Mouse (Mus musculus) MEL (cell line): ENCODE measurements at regions not wholly inside any gene's neighbourhood (a gene's known extent, or its start where the extent isn't known, plus 50 kb on each side); places are given as distances from the start of the nearest gene placed in this dataset.

ENCODE experiments used
- DNase-seq: peaks from one replicate; pipeline ENCODE4 v3.0.0; 2011; ENCODE audit warnings: low read depth, low spot score
- H3K27ac ChIP-seq: 2 replicates; pipeline ENCODE4 v1.5.1; 2012; ENCODE audit warnings: low read depth, mild to moderate bottlenecking, control low read depth, low read length, moderate library complexity; ENCODE audit not compliant: control insufficient read depth
- H3K27me3 ChIP-seq, 2 experiments: fragments of 150-350 bp in 1 of 2; sonication (generic) in 1 of 2; 2 replicates each; pipeline ENCODE4 v1.6.1; 2012; ENCODE audit warnings: low read length in 2 of 2, mild to moderate bottlenecking in 2 of 2, improper control_type of control experiment in 1 of 2, moderate library complexity in 1 of 2; ENCODE audit not compliant: insufficient read depth in 2 of 2, control insufficient read depth in 1 of 2
- H3K36me3 ChIP-seq, 2 experiments: 2 replicates each; pipeline ENCODE4 v1.6.1; 2012 to 2014; ENCODE audit warnings: low read length in 2 of 2, improper control_type of control experiment in 1 of 2, inconsistent platforms in 1 of 2, mild to moderate bottlenecking in 1 of 2; ENCODE audit not compliant: insufficient read depth in 2 of 2, control insufficient read depth in 1 of 2
- H3K4me1 ChIP-seq, 2 experiments: fragments of 150-350 bp in 1 of 2; sonication (generic) in 1 of 2; 2 replicates each; pipeline ENCODE4 v1.6.1; 2012; ENCODE audit warnings: low read length in 2 of 2, improper control_type of control experiment in 1 of 2, mild to moderate bottlenecking in 1 of 2; ENCODE audit not compliant: insufficient read depth in 2 of 2, control insufficient read depth in 1 of 2
- H3K4me3 ChIP-seq, 2 experiments: fragments of 150-350 bp in 1 of 2; sonication (generic) in 1 of 2; 2 replicates each; pipeline ENCODE4 v1.5.1; 2012; ENCODE audit warnings: low read depth in 2 of 2, low read length in 2 of 2, mild to moderate bottlenecking in 2 of 2, moderate library complexity in 2 of 2, control low read depth in 1 of 2, improper control_type of control experiment in 1 of 2; ENCODE audit not compliant: control insufficient read depth in 1 of 2, insufficient read depth in 1 of 2
- H3K79me2 ChIP-seq: 2 replicates; pipeline ENCODE4 v1.6.1; 2012; ENCODE audit warnings: mild to moderate bottlenecking, low read length, moderate library complexity; ENCODE audit not compliant: control insufficient read depth, poor library complexity, insufficient read depth
- H3K9ac ChIP-seq: 2 replicates; pipeline ENCODE4 v1.6.1; 2012; ENCODE audit warnings: low read depth, mild to moderate bottlenecking, control low read depth, low read length, moderate library complexity; ENCODE audit not compliant: control insufficient read depth, poor library complexity, severe bottlenecking
- H3K9me3 ChIP-seq: fragments of 150-350 bp; sonication (generic); replicated peaks from 2 replicates; pipeline ENCODE4 v1.6.1; 2012; ENCODE audit warnings: mild to moderate bottlenecking, low read length, improper control_type of control experiment, moderate library complexity; ENCODE audit not compliant: insufficient read depth
- BHLHE40 ChIP-seq: IDR thresholded peaks from 2 replicates; pipeline ENCODE4 v1.6.1; 2012; ENCODE audit warnings: low read depth, mild to moderate bottlenecking, inconsistent platforms, low read length, improper control_type of control experiment, borderline replicate concordance
- E2F4 ChIP-seq: IDR thresholded peaks from 2 replicates; pipeline ENCODE4 v1.6.1; 2011; ENCODE audit warnings: low read depth, low read length, improper control_type of control experiment, borderline replicate concordance
- ELF1 ChIP-seq: IDR thresholded peaks from 2 replicates; pipeline ENCODE4 v1.6.1; 2014; ENCODE audit warnings: low read depth, mild to moderate bottlenecking, inconsistent platforms, low read length, improper control_type of control experiment, moderate library complexity
- EP300 ChIP-seq, 2 experiments: IDR thresholded peaks; 2 replicates each; pipeline ENCODE4 v1.6.1; 2011; ENCODE audit warnings: improper control_type of control experiment in 2 of 2, low read length in 2 of 2, low read depth in 1 of 2, mild to moderate bottlenecking in 1 of 2
- ETS1 ChIP-seq: IDR thresholded peaks from 2 replicates; pipeline ENCODE4 v1.6.1; 2012; ENCODE audit warnings: low read depth, mild to moderate bottlenecking, inconsistent platforms, low read length, improper control_type of control experiment, moderate library complexity
- GATA1 ChIP-seq: IDR thresholded peaks from 2 replicates; pipeline ENCODE4 v1.6.1; 2011; ENCODE audit warnings: low read depth, low read length, improper control_type of control experiment
- HCFC1 ChIP-seq: IDR thresholded peaks from 2 replicates; pipeline ENCODE4 v1.6.1; 2012; ENCODE audit warnings: low read depth, mild to moderate bottlenecking, inconsistent platforms, low read length, improper control_type of control experiment, moderate library complexity
- KAT2A ChIP-seq: conservative IDR thresholded peaks from 2 replicates; pipeline ENCODE4 v1.6.1; 2012; ENCODE audit warnings: low read depth, low read length, improper control_type of control experiment, inconsistent platforms
- MAFK ChIP-seq: IDR thresholded peaks from 2 replicates; pipeline ENCODE4 v1.6.1; 2011; ENCODE audit warnings: low read depth, mild to moderate bottlenecking, low read length, improper control_type of control experiment, borderline replicate concordance
- MAZ ChIP-seq: IDR thresholded peaks from 2 replicates; pipeline ENCODE4 v1.6.1; 2012; ENCODE audit warnings: low read depth, mild to moderate bottlenecking, inconsistent platforms, low read length, improper control_type of control experiment
- MXI1 ChIP-seq: IDR thresholded peaks from 2 replicates; pipeline ENCODE4 v1.6.1; 2011; ENCODE audit warnings: mild to moderate bottlenecking, low read depth, low read length, improper control_type of control experiment
- MYB ChIP-seq: IDR thresholded peaks from 2 replicates; pipeline ENCODE4 v1.6.1; 2011; ENCODE audit warnings: mild to moderate bottlenecking, low read depth, low read length, improper control_type of control experiment
- NELFE ChIP-seq: IDR thresholded peaks from 2 replicates; pipeline ENCODE4 v1.6.1; 2011; ENCODE audit warnings: low read depth, low read length, improper control_type of control experiment
- NRF1 ChIP-seq: IDR thresholded peaks from 2 replicates; pipeline ENCODE4 v1.6.1; 2014; ENCODE audit warnings: low read depth, mild to moderate bottlenecking, inconsistent platforms, low read length, improper control_type of control experiment, moderate library complexity; ENCODE audit not compliant: poor library complexity, insufficient read depth, severe bottlenecking
- POLR2AphosphoS5 ChIP-seq: IDR thresholded peaks from 2 replicates; pipeline ENCODE4 v1.6.1; 2012; ENCODE audit warnings: low read depth, borderline replicate concordance, mild to moderate bottlenecking, inconsistent platforms, low read length, moderate library complexity, mixed read lengths
- RAD21 ChIP-seq: IDR thresholded peaks from 2 replicates; pipeline ENCODE4 v1.6.1; 2011; ENCODE audit warnings: mild to moderate bottlenecking, low read depth, low read length, improper control_type of control experiment
- RCOR1 ChIP-seq: IDR thresholded peaks from 2 replicates; pipeline ENCODE4 v1.6.1; 2012; ENCODE audit warnings: low read depth, mild to moderate bottlenecking, inconsistent platforms, low read length, improper control_type of control experiment
- SIN3A ChIP-seq: IDR thresholded peaks from 2 replicates; pipeline ENCODE4 v1.6.1; 2012; ENCODE audit warnings: low read length, improper control_type of control experiment, inconsistent platforms
- TAL1 ChIP-seq: IDR thresholded peaks from 2 replicates; pipeline ENCODE4 v1.6.1; 2012; ENCODE audit warnings: mild to moderate bottlenecking, inconsistent platforms, low read length, moderate library complexity, mixed read lengths
- USF2 ChIP-seq, 2 experiments: IDR thresholded peaks; 2 replicates each; pipeline ENCODE4 v1.6.1; 2011 to 2012; ENCODE audit warnings: improper control_type of control experiment in 2 of 2, low read length in 2 of 2, borderline replicate concordance in 1 of 2, inconsistent platforms in 1 of 2, low read depth in 1 of 2, mild to moderate bottlenecking in 1 of 2; ENCODE audit not compliant: insufficient read depth in 1 of 2
- ZC3H11A ChIP-seq: IDR thresholded peaks from 2 replicates; pipeline ENCODE4 v1.6.1; 2012; ENCODE audit warnings: low read depth, mild to moderate bottlenecking, inconsistent platforms, low read length, improper control_type of control experiment

DNA sequence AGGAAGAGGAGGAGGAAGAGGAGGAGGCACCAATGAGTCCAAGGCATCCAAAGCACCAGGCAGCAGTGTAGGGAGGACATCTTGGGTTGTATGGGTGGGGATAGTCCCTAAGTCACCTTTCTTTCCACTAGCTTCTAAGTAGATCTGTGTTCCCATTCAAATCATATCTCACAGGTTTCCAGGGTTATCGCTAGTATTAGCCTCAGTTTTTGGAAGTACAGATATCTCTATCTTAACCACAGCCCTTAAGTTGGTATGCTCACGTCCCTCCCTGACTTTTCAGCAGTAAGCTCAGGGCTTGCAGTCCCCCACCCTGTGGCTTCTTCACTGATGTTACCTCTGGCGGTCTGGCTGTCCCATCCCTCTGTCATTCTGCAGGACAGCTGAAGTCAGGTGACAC is 254.2 kb downstream of the Rplp1 start:
- no peaks in the 10 kb centered on the region for H3K9me3 ChIP-seq
- no peak overlapping the region for H3K4me3 ChIP-seq
- TF ChIP-seq BHLHE40 (no peak), POLR2AphosphoS5 (no peak), EP300 (IDR thresholded peaks at IDR 0.05; ENCODE audit: low read depth in 1 of 2, low read length in 2 of 2) (peak in 1 of 2 experiments; percentile 32; a peak in 1 of 4 replicates), RCOR1 (peak; percentile 61; the same call in 1 of the 2 replicates), GATA1 (peak; percentile 45; the same call in 1 of the 2 replicates)
- peaks cover 6 to 28% of the 10 kb centered on the region in 2 experiments for H3K4me1 ChIP-seq
- peak; percentile 23 for DNase-seq
- H3K36me3 ChIP-seq: peaks cover 0 to 17% of the 10 kb centered on the region in 2 experiments; a peak in 2 of 4 replicates
- H3K79me2 ChIP-seq: no peaks in the 10 kb centered on the region
- H3K9ac ChIP-seq: no peak overlapping the region
- 0 out of 4 replicates have a peak, but pooled peaks cover 0 to 2% of the 10 kb centered on the region in 2 experiments for H3K27me3 ChIP-seq
- H3K27ac ChIP-seq: no peak overlapping the region

DNA sequence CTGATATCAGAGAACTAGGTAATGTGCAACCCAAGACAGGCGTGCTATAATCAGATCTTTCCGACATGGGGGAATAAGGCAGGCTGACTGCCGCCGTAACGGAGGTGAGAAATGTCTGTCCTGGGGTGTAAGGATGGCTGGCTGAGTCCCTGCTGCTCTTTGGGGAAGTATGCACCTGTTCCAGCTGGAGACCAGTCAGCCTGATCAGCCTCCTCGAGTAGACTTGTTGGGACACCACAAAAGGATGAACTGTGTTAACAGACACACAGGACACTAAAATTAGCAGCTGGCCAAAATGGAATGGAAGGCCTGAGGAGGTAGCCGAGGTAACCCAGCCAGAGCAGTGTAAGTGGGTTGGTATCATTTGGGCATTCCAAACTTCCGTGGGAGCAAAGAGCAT is 256.3 kb downstream of the Rplp1 start:
- Histone ChIP-seq H3K4me3 (no peak overlapping the region), H3K27me3 (peaks cover 2% of the 10 kb centered on the region in 2 experiments; a peak in 2 of 4 replicates)
- no peak for TF ChIP-seq MXI1
- TF ChIP-seq ETS1: no peak
- TF ChIP-seq SIN3A: no peak
- TF ChIP-seq EP300 (IDR thresholded peaks at IDR 0.05; ENCODE audit: low read depth in 1 of 2, low read length in 2 of 2): no peak
- TF ChIP-seq E2F4: no peak
- TF ChIP-seq MYB: no peak
- no peak for TF ChIP-seq POLR2AphosphoS5
- TF ChIP-seq NRF1: no peak
- TF ChIP-seq TAL1: no peak
- no peak for TF ChIP-seq ZC3H11A
- TF ChIP-seq GATA1: no peak
- no peak for TF ChIP-seq KAT2A
- no peak for TF ChIP-seq MAFK
- no peak for TF ChIP-seq HCFC1
- no peak for TF ChIP-seq RCOR1
- TF ChIP-seq NELFE: no peak
- TF ChIP-seq ELF1: no peak
- no peak for TF ChIP-seq MAZ
- no peak for TF ChIP-seq USF2 (IDR thresholded peaks at IDR 0.05; ENCODE audit: borderline replicate concordance in 1 of 2, insufficient read depth in 1 of 2, low read depth in 1 of 2, low read length in 2 of 2)
- TF ChIP-seq RAD21: no peak
- TF ChIP-seq, all 39 proteins: peak for 0
- Histone ChIP-seq H3K9ac (no peak overlapping the region), H3K36me3 (peaks cover 0 to 10% of the 10 kb centered on the region in 2 experiments; a peak in 2 of 4 replicates), H3K27ac (no peak overlapping the region), H3K9me3 (no peaks in the 10 kb centered on the region), H3K4me1 (peaks cover 6 to 15% of the 10 kb centered on the region in 2 experiments), H3K79me2 (no peaks in the 10 kb centered on the region)
- DNase-seq: no peak
